Mouse (Mus musculus) 3134 (cell line): ENCODE data around the gene Qsox2.

Experiments
- DNase-seq: peaks from one replicate; pipeline ENCODE4 v3.0.0-alpha.2; 2011; ENCODE audit warnings: low spot score; ENCODE audit not compliant: insufficient read length; ENCODE audit errors: extremely low read depth

The Qsox2 gene

GRCm38 (mm10) chr2:26237290-26237782 is at the start of gene Qsox2:
TSS of gene Qsox2 (minus strand) at chr2:26237525.
- peak; percentile 92 for DNase-seq

GRCm38 (mm10) chr2:26286391-26286790 is 49.1 kb upstream of the Qsox2 start:
- DNase-seq = no peak

DNA sequence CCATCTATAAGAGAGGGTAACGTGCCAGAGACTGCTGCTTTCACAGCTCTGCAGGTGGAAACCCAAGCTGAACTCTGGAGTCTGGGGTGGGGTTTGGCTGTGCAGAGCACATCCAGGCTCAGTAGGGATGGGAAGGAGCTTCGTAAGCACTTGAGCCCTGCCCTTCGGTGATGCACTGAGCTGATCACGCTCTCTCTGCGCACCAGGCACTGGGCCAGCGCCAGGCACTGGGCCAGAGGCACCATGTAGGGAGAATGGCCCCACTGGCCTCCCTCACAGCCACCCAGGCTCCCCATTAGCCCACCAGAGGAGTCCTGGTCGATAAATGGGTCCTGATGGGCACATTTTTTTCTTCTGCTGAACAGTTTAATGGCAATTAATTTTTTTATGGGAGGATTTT is 48.5 kb upstream of the Qsox2 start:
- DNase-seq = no peak

DNA sequence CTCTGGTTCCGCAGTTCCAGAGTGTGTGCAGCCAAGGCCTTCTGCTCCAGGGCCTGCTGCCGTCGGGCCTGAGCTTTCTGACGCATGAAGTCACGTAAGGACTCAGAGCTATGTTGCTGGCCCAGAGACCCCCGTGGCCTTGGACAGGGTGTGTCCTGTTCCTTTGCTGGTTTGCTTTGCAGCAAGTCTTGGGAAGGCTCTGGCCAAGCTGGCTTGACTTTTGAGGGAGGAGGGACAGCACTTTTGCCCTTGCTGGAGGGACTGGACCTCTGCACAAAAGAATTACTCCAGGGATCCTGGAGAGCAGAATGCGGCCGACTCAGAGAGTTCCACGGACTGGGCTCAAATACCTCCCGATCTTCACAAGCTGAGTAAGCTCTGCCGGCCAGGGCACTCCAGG is 43.3 kb upstream of the Qsox2 start:
- DNase-seq = no peak

GRCm38 (mm10) chr2:26279712-26280111 is 42.4 kb upstream of the Qsox2 start:
- no peak for DNase-seq

- no peak for DNase-seq
These were observed 36.3 kb upstream of the Qsox2 start for GRCm38 (mm10) chr2:26273611-26274010.

GRCm38 (mm10) chr2:26268216-26268615 is 30.9 kb upstream of the Qsox2 start:
- no peak for DNase-seq

GRCm38 (mm10) chr2:26266066-26266742 is 28.9 kb upstream of the Qsox2 start:
- DNase-seq = no peak

DNA sequence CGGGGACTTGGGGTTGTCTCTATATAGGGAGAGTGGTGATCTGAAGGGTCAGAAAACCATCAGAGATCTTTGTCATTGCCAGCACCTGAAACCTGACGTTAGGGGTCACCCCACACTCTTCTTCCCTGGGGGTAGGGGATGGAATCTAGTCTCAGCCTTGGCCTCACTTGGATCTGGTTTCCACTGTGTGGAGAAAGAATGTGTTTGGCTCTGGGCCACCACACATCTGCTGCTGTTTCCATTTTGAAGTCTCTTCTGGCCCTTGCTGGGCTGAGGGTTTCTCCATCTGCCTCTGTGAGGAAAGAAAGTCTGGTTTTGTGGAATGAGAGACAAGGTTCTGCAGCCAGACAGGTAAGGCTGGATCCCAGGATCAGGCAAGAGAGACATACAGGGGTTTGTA is 27.8 kb upstream of the Qsox2 start:
- no peak for DNase-seq

DNA sequence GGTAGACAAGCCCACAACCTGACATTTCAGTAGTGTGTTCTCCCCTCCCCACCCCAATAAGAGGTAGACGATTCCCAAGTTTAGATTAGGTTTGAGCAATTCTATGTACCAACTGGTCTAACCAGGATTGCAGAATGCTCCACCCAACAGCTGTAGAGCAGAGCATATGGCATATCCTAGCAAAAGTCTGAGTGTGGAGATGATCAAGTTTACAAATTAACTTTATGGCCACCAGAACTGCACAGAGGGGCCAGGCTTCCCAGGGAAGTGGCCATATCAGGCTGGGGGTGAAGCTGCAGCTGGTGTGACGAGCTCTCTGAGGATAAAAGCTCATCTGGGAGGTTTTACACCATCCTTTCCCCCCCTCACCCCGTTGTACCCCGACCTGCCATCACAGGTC is 27.3 kb upstream of the Qsox2 start:
- DNase-seq = no peak

DNA sequence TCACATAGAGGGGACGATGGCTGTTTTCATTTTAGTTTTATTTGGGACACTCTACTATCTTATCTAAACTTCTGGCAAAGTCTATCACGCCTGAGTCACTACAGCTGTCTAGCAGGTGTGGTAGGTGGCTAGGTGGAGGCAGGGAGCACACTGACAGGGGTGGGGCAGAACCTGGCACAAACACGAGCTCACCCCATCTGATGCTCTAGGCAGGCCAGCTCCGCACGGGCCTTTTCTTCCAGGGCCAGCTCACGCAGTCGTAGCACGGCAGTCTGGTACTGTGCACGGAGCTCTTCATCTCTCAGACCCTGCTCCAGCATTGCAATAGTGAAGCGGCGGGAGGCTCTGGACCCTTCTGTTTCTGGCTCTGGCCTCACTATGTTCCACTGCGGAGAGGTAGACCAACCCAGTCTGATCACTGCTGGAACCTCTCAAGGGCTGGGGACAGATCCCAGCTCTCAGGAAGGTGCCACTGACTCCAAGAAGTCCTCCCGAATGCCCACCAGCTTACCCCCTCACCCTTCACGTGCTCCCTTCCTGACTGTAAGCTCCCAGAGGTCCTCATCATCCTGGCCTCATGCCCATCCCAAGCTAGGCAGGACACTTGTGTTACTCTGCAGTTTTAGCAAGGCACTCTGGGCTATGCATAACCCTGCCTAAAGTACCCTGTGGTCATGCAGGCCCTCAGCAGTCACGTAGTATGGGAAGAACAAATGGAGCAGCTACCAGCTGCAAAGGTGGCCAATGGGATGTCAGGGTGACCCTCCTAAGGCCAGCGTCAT is 20.2 kb upstream of the Qsox2 start:
- DNase-seq = no peak

GRCm38 (mm10) chr2:26254816-26255215 is 17.5 kb upstream of the Qsox2 start:
- no peak for DNase-seq

DNA sequence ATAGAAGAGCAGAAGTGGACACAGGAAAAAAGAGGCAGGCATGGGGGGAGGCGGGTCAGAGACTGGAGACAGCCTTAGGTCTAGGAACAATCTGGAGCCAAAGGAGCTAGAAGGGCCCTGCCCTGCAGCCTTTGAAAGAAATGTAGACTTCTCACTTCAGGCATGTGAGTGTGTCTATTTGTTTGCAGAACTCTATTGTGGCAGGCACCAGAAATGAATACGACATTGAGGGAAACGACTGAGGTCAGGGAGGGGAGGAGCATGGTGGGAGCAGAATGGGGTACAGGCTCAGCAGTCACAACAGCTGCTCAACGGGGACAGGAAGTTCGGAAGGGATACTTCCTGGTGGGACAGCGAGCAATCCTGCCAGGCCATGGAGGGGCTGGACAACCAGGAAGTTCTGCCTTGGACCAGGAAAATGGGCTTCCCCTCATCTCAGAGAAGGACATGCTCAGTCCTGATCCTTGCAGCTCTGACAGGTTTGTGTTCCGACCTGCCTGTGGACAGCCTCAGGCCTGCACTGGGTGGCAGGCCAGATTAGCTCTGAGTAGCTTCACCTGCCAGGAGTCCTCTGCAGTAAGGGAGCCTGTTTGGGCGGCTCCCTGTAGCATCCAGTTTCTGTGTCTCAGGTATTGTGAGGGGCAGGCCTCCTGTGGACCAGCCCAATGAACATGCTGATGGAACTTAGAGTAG is 15.3 kb upstream of the Qsox2 start:
- no peak for DNase-seq

DNA sequence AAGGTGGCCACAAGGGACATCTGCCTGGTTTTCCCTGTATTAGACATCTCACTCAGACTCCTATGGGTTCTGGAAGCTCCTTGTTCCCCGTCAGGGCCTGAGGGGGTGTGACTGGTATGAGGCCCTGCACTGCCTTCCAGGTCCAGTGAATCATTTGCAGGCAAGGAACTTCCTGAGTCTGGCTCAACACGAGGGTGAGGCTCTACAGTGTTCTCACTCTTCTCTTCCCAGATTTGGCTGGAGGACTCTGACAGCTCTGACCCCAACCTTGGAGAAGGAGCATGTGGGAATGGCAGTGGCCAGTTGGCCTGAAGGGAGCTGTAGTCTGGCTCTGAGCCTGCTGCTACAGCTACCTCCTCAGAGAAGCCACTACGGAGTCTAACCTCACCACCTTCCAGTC is 10.2 kb upstream of the Qsox2 start:
- DNase-seq = no peak

DNA sequence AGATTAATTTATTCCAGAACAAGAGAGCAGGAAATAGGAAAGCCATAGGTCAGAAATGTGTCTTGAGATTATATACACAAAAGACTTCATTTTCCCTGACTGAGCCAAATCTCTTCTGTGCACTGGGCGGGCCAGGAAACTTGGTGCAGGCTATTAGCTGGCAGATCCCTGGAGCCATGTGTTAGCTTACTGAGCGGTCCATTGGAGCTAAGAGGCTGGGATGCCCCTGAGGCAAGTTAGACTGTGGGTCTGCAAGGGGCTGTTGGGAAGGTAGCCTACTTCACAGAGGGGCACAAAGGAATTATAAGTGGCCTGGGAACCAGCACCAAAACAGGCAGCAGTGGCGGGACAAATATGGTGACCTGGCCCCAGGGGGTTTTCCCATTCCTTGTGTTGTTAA is 3.5 kb upstream of the Qsox2 start:
- DNase-seq = no peak

DNA sequence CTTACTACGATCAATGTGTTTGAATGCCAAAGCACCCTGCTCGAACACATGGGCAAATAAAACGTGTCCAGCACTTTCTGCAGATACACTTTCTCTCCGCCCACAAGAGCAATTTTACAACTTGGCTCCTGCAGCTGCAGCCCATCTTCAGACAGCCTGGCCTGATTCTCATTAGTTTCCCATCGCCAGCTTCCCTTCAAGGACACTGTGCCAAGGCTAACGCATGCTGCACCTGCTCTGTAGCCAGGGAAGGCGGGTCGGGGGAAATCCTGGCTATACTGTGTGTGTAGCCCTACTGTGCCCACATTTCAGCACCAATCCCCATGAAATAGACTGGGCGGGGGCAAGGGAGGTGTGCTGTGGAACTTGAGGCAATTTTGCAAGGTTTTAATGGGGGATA is 3.0 kb upstream of the Qsox2 start:
- no peak for DNase-seq

- no peak for DNase-seq
These were observed 540 bp downstream of the Qsox2 start for GRCm38 (mm10) chr2:26236681-26237289.

- DNase-seq = no peak
These were observed 2.6 kb downstream of the Qsox2 start for GRCm38 (mm10) chr2:26234771-26235170.

DNA sequence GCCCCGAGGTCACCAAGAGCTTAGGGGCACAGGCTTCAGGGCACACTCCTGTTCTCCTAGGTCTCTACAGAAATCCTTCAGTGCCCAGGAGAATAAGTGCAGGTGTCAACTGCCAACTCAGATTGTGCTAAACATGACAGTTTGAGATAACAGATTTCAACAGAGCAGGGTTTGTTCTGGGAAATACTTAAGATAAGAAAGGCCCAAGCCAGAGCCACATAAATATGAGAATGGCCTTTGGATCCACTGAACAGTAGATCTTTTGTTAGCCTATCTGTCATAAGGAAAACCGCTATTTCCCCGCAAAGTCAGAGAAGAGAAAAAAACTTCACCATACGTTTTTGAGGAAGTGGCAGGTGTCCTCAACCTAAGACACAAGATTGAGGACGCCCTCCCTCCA is 3.1 kb downstream of the Qsox2 start:
- no peak for DNase-seq

GRCm38 (mm10) chr2:26231366-26231765 is 6.0 kb downstream of the Qsox2 start:
- DNase-seq = no peak

DNA sequence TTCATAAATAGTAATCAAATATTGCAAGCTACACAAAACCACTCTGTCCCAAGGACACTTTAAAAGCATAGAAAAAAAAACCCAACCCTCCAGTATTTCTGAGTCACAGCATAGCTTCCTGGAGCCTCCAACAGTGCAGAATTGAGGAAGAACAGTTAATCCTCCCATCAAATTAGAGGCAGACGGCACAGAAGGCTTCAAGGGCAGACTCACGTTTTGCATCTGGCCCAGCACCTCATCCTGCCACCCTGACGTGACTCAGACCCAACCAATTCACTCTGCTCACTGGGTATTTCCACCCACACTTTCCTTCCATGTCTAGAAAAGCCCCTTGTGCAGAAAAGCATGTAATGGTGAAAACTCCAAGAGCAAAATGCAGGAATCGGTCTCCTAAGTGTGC is 7.1 kb downstream of the Qsox2 start:
- no peak for DNase-seq
